Mouse (Mus musculus): ENCODE measurements around the gene Scn8a. TPM values are rescaled to one million over a fixed set of nuclear protein-coding genes. Genes with fewer than 3 reads are reported as not detected.

Gene Scn8a
- polyA plus RNA-seq, 1 experiment: 0.09 TPM

DNA sequence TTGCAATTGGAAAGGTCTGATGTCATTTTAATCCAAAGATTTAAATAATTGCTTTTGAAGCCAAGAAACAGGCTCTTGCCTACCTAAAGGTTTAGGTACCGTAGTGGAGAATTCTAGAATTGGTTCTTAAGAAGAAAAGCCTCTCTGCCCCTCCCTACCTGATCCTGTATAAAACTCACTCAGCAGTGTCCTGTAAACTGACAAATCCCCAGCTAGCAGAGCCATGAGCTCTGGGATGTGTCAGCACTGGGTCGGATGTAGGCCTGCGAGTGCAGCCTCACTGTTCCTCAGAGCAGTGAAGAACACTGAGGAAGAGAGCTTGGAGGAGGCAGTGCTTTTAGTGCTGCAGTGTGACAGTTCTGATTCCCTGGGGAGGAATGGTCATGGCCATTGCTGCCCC lies 134.9 kb downstream of the Scn8a start:
- Histone ChIP-seq H3K4me1 (ENCODE audit: control insufficient read depth, insufficient read depth, low read length) (no peaks in the 10 kb centered on the region), H3K27ac (ENCODE audit: insufficient read depth, low read length) (no peak overlapping the region), H3K4me3 (ENCODE audit: insufficient read depth, low read length) (no peak overlapping the region)
- TF ChIP-seq POLR2A (IDR thresholded peaks at IDR 0.05; ENCODE audit: low read depth, low read length): no peak
- TF ChIP-seq CTCF (IDR thresholded peaks at IDR 0.05; ENCODE audit: borderline replicate concordance, insufficient read depth, low read length): no peak

DNA sequence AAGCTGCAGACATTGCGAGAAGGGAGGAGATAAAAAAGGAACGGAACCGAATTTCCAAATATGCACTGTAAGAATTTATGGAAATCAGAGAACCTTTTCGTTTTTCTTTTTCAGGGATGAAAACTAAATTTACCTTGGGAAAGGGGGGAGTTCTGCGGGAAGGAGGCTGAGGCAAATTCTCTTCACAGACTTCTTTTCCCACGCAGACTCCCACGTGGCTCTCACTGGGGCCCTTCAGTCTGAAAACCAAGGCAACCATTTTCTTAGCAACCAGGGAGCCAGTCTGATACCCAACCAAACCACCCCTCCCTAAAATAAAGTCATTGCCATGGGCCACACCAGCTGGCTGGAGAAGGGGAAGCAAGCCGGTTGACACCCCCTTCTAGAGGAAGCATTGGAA lies 136.1 kb downstream of the Scn8a start:
- no peak overlapping the region for H3K27ac ChIP-seq (ENCODE audit: insufficient read depth, low read length)
- TF ChIP-seq POLR2A (IDR thresholded peaks at IDR 0.05; ENCODE audit: low read depth, low read length): no peak
- no peak for TF ChIP-seq CTCF (IDR thresholded peaks at IDR 0.05; ENCODE audit: borderline replicate concordance, insufficient read depth, low read length)
- no peak overlapping the region for H3K4me3 ChIP-seq (ENCODE audit: insufficient read depth, low read length)
- no peaks in the 10 kb centered on the region for H3K4me1 ChIP-seq (ENCODE audit: control insufficient read depth, insufficient read depth, low read length)

DNA sequence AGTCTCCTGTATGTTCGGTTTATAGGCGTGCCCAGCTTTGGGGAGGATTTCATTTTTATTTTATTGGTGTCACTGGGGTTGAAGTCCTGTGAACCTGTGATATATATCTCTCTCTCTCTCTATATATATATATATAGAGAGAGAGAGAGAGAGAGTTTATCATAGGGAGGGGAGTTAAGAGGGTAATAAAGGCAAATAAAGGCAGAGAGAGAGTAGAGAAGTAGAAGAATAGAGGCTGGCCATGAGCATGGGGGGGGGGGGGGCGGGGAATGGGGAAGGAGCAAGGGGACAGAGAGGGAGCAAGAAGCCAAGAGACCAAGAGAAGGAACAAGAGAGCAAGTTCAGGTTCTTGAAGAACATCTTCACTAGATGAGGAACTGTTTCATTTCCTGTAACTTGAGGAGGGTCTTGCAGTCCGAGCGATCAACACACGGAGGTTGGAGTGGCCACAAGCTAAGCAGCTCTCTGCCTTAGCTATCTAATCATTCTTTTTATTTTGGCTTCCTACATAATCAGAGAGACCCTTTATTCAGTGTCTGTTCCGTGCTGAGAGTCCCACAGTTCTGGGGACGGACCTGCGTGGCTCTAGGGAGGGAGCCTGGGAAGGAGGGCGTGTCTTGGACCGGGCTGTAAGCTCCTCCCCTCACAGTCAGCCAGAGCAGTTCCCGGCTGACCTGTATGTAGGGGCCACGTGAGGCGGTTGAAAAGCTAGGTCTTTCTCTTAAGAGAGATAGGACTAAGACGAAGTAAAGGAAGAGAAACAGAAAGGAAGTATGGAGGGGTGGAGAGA lies 136.8 kb downstream of the Scn8a start:
- H3K27ac ChIP-seq (ENCODE audit: insufficient read depth, low read length): no peak overlapping the region

DNA sequence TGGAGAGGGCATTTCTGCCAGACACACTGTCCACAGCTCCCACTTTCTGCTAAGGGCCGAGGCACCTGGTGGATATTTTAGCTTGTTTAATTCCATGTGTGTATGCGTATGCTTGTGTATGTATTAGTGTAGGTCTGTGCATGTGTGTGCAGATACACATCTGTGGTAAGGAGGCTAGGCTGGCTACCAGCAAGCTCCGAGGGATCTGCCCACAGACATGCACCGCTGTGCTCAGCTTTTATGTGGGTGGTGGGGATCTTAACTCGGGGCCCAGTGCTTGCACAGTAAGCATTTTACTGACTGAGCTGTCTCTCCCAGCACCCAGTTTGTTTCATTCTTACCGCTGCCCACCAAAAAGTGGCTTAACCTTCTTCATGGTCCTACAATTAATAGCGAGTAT lies 137.6 kb downstream of the Scn8a start:
- Histone ChIP-seq H3K27ac (ENCODE audit: insufficient read depth, low read length) (no peak overlapping the region), H3K4me3 (ENCODE audit: insufficient read depth, low read length) (no peak overlapping the region), H3K4me1 (ENCODE audit: control insufficient read depth, insufficient read depth, low read length) (no peaks in the 10 kb centered on the region)
- no peak for TF ChIP-seq CTCF (IDR thresholded peaks at IDR 0.05; ENCODE audit: borderline replicate concordance, insufficient read depth, low read length)
- no peak for TF ChIP-seq POLR2A (IDR thresholded peaks at IDR 0.05; ENCODE audit: low read depth, low read length)

More for the DNA sequence above, 136.8 kb downstream of the Scn8a start:
- TF ChIP-seq CTCF (IDR thresholded peaks at IDR 0.05; ENCODE audit: borderline replicate concordance, insufficient read depth, low read length) (no peak), POLR2A (IDR thresholded peaks at IDR 0.05; ENCODE audit: low read depth, low read length) (peak; percentile 47; the same call in 1 of the 2 replicates)
- no peaks in the 10 kb centered on the region for H3K4me1 ChIP-seq (ENCODE audit: control insufficient read depth, insufficient read depth, low read length)
- peak overlapping the region; percentile 58 for H3K4me3 ChIP-seq (ENCODE audit: insufficient read depth, low read length)

DNA sequence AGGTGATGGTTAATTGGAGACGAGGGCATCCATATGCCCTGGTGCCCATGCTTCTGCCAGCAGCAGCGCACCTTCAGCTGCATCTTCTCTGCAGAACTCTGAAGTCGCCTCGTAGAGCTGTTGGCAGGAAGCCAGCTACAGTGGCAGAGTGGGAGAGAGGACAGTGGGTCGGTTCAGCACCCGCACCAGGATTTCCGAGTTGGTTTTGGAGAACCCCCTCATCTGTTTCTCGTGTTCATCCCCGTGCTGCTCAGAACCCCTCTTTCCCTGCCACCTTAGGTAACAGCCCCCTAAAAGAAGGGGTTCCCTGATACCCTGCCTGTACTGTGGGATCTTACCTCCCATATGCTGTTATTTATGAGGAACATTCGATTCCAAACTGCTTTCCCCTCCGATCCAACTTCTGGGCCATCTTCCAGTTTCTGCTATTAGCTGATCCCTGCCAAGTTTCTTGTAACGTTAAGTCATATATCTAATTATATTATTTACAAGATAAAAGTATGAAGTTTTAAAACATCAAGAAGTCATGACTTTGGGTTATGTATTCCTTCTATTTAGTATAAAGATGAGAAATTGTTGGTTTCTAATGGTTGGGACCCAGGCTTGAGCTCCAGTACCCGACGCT lies 138.8 kb downstream of the Scn8a start:
- TF ChIP-seq POLR2A (IDR thresholded peaks at IDR 0.05; ENCODE audit: low read depth, low read length): no peak
- TF ChIP-seq CTCF (IDR thresholded peaks at IDR 0.05; ENCODE audit: borderline replicate concordance, insufficient read depth, low read length): no peak
- no peak overlapping the region for H3K4me3 ChIP-seq (ENCODE audit: insufficient read depth, low read length)
- H3K27ac ChIP-seq (ENCODE audit: insufficient read depth, low read length): no peak overlapping the region
- H3K4me1 ChIP-seq (ENCODE audit: control insufficient read depth, insufficient read depth, low read length): no peaks in the 10 kb centered on the region

DNA sequence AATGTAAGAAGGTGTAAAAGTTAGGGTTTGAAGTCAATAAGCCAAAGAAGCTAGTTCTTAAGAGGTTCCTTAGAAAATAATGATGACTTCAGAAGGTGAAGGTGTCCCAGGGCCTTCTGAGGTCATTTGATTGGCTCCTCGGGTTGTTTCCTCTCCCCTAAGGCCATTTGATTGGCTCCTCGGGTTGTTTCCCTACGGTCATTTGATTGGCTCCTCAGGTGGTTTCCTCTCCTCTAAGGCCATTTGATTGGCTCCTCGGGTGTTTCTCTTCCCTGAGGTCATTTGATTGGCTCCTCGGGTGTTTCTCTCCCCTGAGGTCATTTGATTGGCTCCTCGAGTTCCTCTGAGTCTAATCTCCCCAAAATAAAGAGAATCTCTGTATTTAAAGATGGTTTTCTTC lies 141.7 kb downstream of the Scn8a start:
- no peaks in the 10 kb centered on the region for H3K4me1 ChIP-seq (ENCODE audit: control insufficient read depth, insufficient read depth, low read length)
- H3K27ac ChIP-seq (ENCODE audit: insufficient read depth, low read length): no peak overlapping the region
- H3K4me3 ChIP-seq (ENCODE audit: insufficient read depth, low read length): no peak overlapping the region
- no peak for TF ChIP-seq POLR2A (IDR thresholded peaks at IDR 0.05; ENCODE audit: low read depth, low read length)

DNA sequence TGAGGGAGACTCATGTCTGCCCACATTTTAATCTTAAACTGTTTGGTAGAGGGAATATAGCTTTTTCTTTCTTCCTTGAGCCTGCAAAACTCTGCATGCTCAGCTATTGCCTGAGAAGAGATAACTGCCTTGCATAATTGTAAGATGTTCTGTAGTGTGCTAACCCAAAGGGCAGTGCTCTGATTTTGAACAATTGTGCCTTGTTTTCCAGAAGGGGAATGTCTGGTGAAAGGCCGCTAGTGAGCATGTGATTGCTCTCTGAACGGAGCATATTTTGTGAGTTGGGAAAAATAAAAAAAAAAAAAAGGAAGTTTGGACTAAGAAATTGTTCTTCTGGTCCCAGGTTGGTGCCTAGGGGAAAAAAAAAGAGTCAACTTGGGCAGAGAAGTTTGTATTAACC lies 159.3 kb downstream of the Scn8a start:
- no peak for TF ChIP-seq CTCF (IDR thresholded peaks at IDR 0.05; ENCODE audit: borderline replicate concordance, insufficient read depth, low read length)
- no peak for TF ChIP-seq POLR2A (IDR thresholded peaks at IDR 0.05; ENCODE audit: low read depth, low read length)
- Histone ChIP-seq H3K4me3 (ENCODE audit: insufficient read depth, low read length) (no peak overlapping the region), H3K4me1 (ENCODE audit: control insufficient read depth, insufficient read depth, low read length) (no peaks in the 10 kb centered on the region), H3K27ac (ENCODE audit: insufficient read depth, low read length) (no peak overlapping the region)

DNA sequence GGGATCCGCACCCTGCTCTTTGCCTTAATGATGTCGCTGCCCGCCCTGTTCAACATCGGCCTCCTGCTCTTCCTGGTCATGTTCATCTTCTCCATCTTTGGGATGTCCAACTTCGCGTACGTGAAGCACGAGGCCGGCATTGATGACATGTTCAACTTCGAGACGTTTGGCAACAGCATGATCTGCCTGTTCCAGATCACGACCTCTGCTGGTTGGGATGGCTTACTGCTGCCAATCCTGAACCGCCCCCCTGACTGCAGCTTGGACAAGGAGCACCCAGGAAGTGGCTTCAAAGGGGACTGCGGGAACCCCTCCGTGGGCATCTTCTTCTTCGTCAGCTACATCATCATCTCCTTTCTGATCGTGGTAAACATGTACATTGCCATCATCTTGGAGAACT lies 170.0 kb downstream of the Scn8a start:
- no peak overlapping the region for H3K4me3 ChIP-seq (ENCODE audit: insufficient read depth, low read length)
- no peak overlapping the region for H3K27ac ChIP-seq (ENCODE audit: insufficient read depth, low read length)
- H3K4me1 ChIP-seq (ENCODE audit: control insufficient read depth, insufficient read depth, low read length): no peaks in the 10 kb centered on the region
- peak; percentile 44; the same call in 1 of the 2 replicates for TF ChIP-seq CTCF (IDR thresholded peaks at IDR 0.05; ENCODE audit: borderline replicate concordance, insufficient read depth, low read length)
- TF ChIP-seq POLR2A (IDR thresholded peaks at IDR 0.05; ENCODE audit: low read depth, low read length): no peak

DNA sequence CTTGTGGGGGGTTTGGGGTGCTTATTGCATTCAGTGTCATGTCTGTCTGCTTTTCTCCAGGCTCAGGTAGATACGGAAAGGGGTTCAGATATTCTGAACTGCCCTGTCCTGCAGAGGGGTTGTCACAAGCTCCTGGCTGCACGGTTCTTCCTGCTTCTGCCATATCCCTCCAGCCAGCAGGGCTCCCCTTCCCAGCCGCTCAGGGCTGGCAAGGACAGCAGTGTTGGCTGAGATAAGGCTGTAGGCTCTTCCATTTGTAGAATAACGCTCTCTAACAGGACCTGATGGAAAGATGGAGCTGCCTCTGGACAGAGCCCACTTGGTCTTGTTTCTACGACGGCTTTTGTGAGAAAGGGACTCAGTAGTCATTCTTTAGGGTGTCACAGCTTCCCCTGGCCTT lies 172.3 kb downstream of the Scn8a start:
- Histone ChIP-seq H3K4me1 (ENCODE audit: control insufficient read depth, insufficient read depth, low read length) (no peaks in the 10 kb centered on the region), H3K4me3 (ENCODE audit: insufficient read depth, low read length) (no peak overlapping the region), H3K27ac (ENCODE audit: insufficient read depth, low read length) (no peak overlapping the region)
- no peak for TF ChIP-seq CTCF (IDR thresholded peaks at IDR 0.05; ENCODE audit: borderline replicate concordance, insufficient read depth, low read length)
- no peak for TF ChIP-seq POLR2A (IDR thresholded peaks at IDR 0.05; ENCODE audit: low read depth, low read length)

DNA sequence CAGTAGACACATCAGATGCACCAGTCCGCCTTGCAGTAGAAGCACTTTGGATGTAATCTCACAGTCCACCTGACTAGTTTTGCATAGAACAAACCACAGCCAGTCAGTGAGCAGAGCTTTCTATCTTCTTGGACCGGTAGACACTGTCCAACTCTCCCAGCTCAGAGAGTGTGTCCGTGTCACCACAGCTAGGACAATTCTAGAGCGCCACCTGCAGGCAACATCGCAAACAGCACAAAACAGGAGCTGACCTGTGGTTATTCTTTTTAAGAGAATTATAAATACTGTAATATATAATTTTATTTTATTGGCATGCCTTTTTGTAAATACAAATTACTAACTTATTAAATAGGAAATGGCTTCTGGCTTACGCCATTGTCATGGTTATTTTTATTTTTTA lies 173.0 kb downstream of the Scn8a start:
- H3K4me1 ChIP-seq (ENCODE audit: control insufficient read depth, insufficient read depth, low read length): no peaks in the 10 kb centered on the region
- TF ChIP-seq CTCF (IDR thresholded peaks at IDR 0.05; ENCODE audit: borderline replicate concordance, insufficient read depth, low read length): peak; percentile 73; the same call in 1 of the 2 replicates
- TF ChIP-seq POLR2A (IDR thresholded peaks at IDR 0.05; ENCODE audit: low read depth, low read length): no peak
- H3K27ac ChIP-seq (ENCODE audit: insufficient read depth, low read length): no peak overlapping the region
- H3K4me3 ChIP-seq (ENCODE audit: insufficient read depth, low read length): no peak overlapping the region
